ENCODE assay signal across 26 mouse cellular contexts in genomic region chr2:158067260-158067824, GRCm38 (mm10). TPM values are rescaled to one million over a fixed set of nuclear protein-coding genes. Genes with fewer than 3 reads are reported as not detected.
A peak's percentile ranks its signal among the peaks of the same experiment; 100 is the strongest.
DNase-seq lines count a peak whose midpoint lies in the region; ATAC-seq and TF ChIP-seq lines count a peak whose summit lies in the region.
"Had no signal": no experiment of that assay in that cellular context is flagged by ENCODE, and none has a peak within 500 bp of the region (broad histone marks: within the 10 kb centered on the region; RNA-seq: fewer than 3 reads in every experiment).

No protein-coding gene starts in this region.

- WGBS in heart, embryonic 14.5 days: 92% methylated on average over 5 of the region's 5 CpGs
- 91% methylated on average over 5 of the region's 5 CpGs for WGBS in heart, adult 2 months

- no peak for TF ChIP-seq CTCF in heart, adult 2 months (IDR thresholded peaks at IDR 0.05)

- peaks cover 22 to 53% of the 10 kb centered on the region in 2 experiments for H3K4me1 ChIP-seq in heart, embryonic 14.5 days (ENCODE audit: control insufficient read depth in 2 of 2, insufficient read depth in 2 of 2, low read length in 2 of 2)
- peaks cover 7% of the 10 kb centered on the region for H3K4me1 ChIP-seq in heart, adult 2 months (ENCODE audit: control insufficient read depth, insufficient read depth, low read length)
- H3K4me1 ChIP-seq: embryonic facial prominence, embryonic 12.5 days; midbrain, embryonic 10.5 days; midbrain, embryonic 15.5 days had no signal

- DNase-seq in heart, adult 11 months: peak; percentile 43
- DNase-seq in heart, adult 18-20 months: no peak
- DNase-seq in heart, adult 2 months: no peak
- DNase-seq in lung, adult 18-20 months: peak; percentile 37 to 58
- DNase-seq in lung, postnatal 14 days: no peak
- DNase-seq in lung, postnatal 36 days: peak; percentile 72
- no peak for DNase-seq in cerebellum, postnatal 25 days
- DNase-seq: adrenal gland, adult 8-10 months; cerebellum, adult 8-10 months; cerebellum, postnatal 36 days; embryo, embryonic 11 days; kidney, adult 2 months; kidney, postnatal 4 days; right cerebral cortex, postnatal 25 days; spleen, adult 18-20 months; thymus, postnatal 14 days had no signal

- TF ChIP-seq EP300 in heart, adult 2 months (IDR thresholded peaks at IDR 0.05; ENCODE audit: insufficient read depth, low read depth, low read length): no peak

- peak overlapping the region; percentile 55; the same call in 1 of the 2 replicates for H3K9ac ChIP-seq in heart, embryonic 14.5 days (ENCODE audit: low read length)
- no peak overlapping the region for H3K9ac ChIP-seq in heart, adult 2 months (ENCODE audit: low read depth, low read length)
- H3K9ac ChIP-seq: embryonic facial prominence, embryonic 12.5 days; limb, embryonic 13.5 days; midbrain, embryonic 15.5 days; neural tube, embryonic 15.5 days had no signal

- peak overlapping the region; percentile 52; the same call in 1 of the 2 replicates for H3K4me2 ChIP-seq in heart, embryonic 14.5 days (ENCODE audit: low read length)
- H3K4me2 ChIP-seq: embryonic facial prominence, embryonic 12.5 days; limb, embryonic 13.5 days; liver, embryonic 11.5 days; midbrain, embryonic 15.5 days; neural tube, embryonic 15.5 days had no signal

- no peak for TF ChIP-seq POLR2A in heart, adult 2 months (IDR thresholded peaks at IDR 0.05; ENCODE audit: insufficient read depth, low read depth, low read length)

- H3K4me3 ChIP-seq in heart, embryonic 14.5 days (ENCODE audit: control insufficient read depth in 1 of 2, insufficient read depth in 1 of 2, low read depth in 1 of 2, low read length in 2 of 2): no peak overlapping the region
- no peak overlapping the region for H3K4me3 ChIP-seq in heart, adult 2 months
- H3K4me3 ChIP-seq: embryonic facial prominence, embryonic 12.5 days; limb, embryonic 13.5 days; midbrain, embryonic 10.5 days; midbrain, embryonic 15.5 days; neural tube, embryonic 15.5 days had no signal

- H3K27ac ChIP-seq in heart, embryonic 14.5 days (replicated peaks in 1 of 2; ENCODE audit: control insufficient read depth in 1 of 2, insufficient read depth in 1 of 2, low read depth in 2 of 2, low read length in 2 of 2): peak overlapping the region; percentile 47 to 85
- H3K27ac ChIP-seq in heart, adult 2 months: no peak overlapping the region; the same call in 1 of the 2 replicates
- H3K27ac ChIP-seq: limb, embryonic 13.5 days; midbrain, embryonic 10.5 days; midbrain, embryonic 15.5 days; neural tube, embryonic 15.5 days had no signal

- peaks cover 65% of the 10 kb centered on the region for H3K36me3 ChIP-seq in heart, embryonic 14.5 days (ENCODE audit: control insufficient read depth, insufficient read depth, low read length)
- H3K36me3 ChIP-seq in heart, adult 2 months (ENCODE audit: control insufficient read depth, insufficient read depth, low read length): peaks cover 20% of the 10 kb centered on the region

- intact Hi-C loops in heart, adult 2 months (cut with DNase I): loop anchor here (5.0 kb wide), 1 partner anchor 40 kb away; no protein-coding TSS in a partner anchor

- no peaks in the 10 kb centered on the region for H3K9me3 ChIP-seq in heart, embryonic 14.5 days (ENCODE audit: control insufficient read depth, low read length)
- H3K9me3 ChIP-seq: embryonic facial prominence, embryonic 12.5 days; G1E; limb, embryonic 13.5 days; midbrain, embryonic 10.5 days; midbrain, embryonic 15.5 days; neural tube, embryonic 15.5 days had no signal

- no peaks in the 10 kb centered on the region for H3K79me2 ChIP-seq in heart, adult 2 months (replicated peaks; ENCODE audit: control insufficient read depth, insufficient read depth, low read length)

- ATAC-seq in heart, embryonic 14.5 days (ENCODE audit: insufficient number of reproducible peaks, insufficient read depth, low FRiP score, low read depth): no peak
- ATAC-seq: forebrain, embryonic 14.5 days; hindbrain, embryonic 16.5 days; midbrain, embryonic 15.5 days had no signal

- no peaks in the 10 kb centered on the region for H3K27me3 ChIP-seq in heart, embryonic 14.5 days (ENCODE audit: control insufficient read depth, insufficient read depth, low read length)
- H3K27me3 ChIP-seq in heart, adult 2 months (ENCODE audit: control insufficient read depth, insufficient read depth, low read length): no peaks in the 10 kb centered on the region
- H3K27me3 ChIP-seq: embryonic facial prominence, embryonic 12.5 days; limb, embryonic 13.5 days; midbrain, embryonic 15.5 days; neural tube, embryonic 15.5 days had no signal

RNA-seq across cellular contexts. Expression of gene Rprd1b, which starts 39.0 kb away (rescaled TPM):
- 10 to 100 TPM; 26.1 to 33.0 TPM for total RNA-seq in heart, adult 18-20 months (2021)
- 25.8 and 28.4 TPM in 2 replicates for polyA plus RNA-seq in heart, embryonic 14.5 days (2014; fragmentation: Nextera tagmentation; extraction: Ambion mirVana)
- total RNA-seq in heart, adult 2 months (2021): 10 to 100 TPM; 32.9 to 33.5 TPM
- polyA plus RNA-seq in heart, adult 2 months (2012; rRNA removed): 15.9 and 20.8 TPM in 2 replicates

RNA-seq across cellular contexts. Expression of gene Tti1, which starts 39.1 kb away (rescaled TPM):
- 10 to 100 TPM; 25.8 to 27.1 TPM for total RNA-seq in heart, adult 18-20 months (2021)
- 23.5 and 24.4 TPM in 2 replicates for polyA plus RNA-seq in heart, embryonic 14.5 days (2014; fragmentation: Nextera tagmentation; extraction: Ambion mirVana)
- 10 to 100 TPM; 24.3 to 25.3 TPM for total RNA-seq in heart, adult 2 months (2021)
- 17.3 and 25.9 TPM in 2 replicates for polyA plus RNA-seq in heart, adult 2 months (2012; rRNA removed)

Comparison
In these comparisons a context has a peak if more than half of its experiments do, and no peak if none do; other contexts are left out.
1. DNase-seq: peak in heart, adult 11 months (single experiment), lung, adult 18-20 months (2 of 2) and lung, postnatal 36 days (single experiment); none in heart, adult 18-20 months (0 of 2), heart, adult 2 months (0 of 2), lung, postnatal 14 days (single experiment) and cerebellum, postnatal 25 days (0 of 2).